Mouse (Mus musculus) lung, adult 2 months (tissue): ENCODE results near the gene Ube2i.

Experiments
- CTCF ChIP-seq: fragments of 200-500 bp; IDR thresholded peaks from 2 replicates; pipeline ENCODE4 v1.5.1; 2011; ENCODE audit warnings: mild to moderate bottlenecking, low read length, control low read depth; ENCODE audit not compliant: insufficient read depth
- POLR2A ChIP-seq: fragments of 200-500 bp; IDR thresholded peaks from 2 replicates; pipeline ENCODE4 v1.6.1; 2011; ENCODE audit warnings: low read depth, mild to moderate bottlenecking, control low read depth, low read length, borderline replicate concordance; ENCODE audit errors: extremely low read depth

DNA sequence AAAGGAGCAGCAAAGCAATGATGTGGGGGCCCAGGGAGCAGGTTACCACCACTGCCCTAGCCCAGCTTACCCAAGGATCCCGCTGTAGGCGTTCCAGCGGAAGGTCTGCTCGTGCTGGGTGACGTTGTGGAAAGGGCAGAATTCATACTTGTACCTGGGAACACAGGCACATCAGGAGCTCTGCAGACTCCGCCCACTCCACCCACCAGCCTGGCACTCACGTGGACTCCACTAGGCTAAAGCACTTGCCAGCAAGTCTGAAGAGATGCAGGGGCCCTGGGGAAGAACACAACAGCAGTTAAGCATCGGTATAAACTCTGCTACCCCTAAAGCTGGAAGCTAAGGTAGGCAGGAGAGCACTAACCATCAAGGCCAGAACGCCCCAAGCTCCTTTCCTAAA lies 38.8 kb downstream of the Ube2i start:
- TF ChIP-seq CTCF (no peak), POLR2A (no peak)
